Mouse (Mus musculus): ENCODE results near the gene Caap1. TPM values are rescaled to one million over a fixed set of nuclear protein-coding genes. Genes with fewer than 3 reads are reported as not detected.

The Caap1 gene
- total RNA-seq (2021): 1 to 10 TPM; 6.9 to 7.1 TPM

GRCm38 (mm10) chr4:94556265-94557054 lies at the start of gene Caap1, which contains the start of gene Gm10306:
Gene Caap1, minus strand, starts transcription at chr4:94556796.
Gene Gm10306, plus strand, starts transcription at chr4:94556546.
- DNase-seq: peak; percentile 96

GRCm38 (mm10) chr4:94605591-94605990 lies 49.0 kb upstream of the Caap1 start:
- DNase-seq: no peak

GRCm38 (mm10) chr4:94604452-94605019 lies 47.9 kb upstream of the Caap1 start:
- DNase-seq: no peak

DNA sequence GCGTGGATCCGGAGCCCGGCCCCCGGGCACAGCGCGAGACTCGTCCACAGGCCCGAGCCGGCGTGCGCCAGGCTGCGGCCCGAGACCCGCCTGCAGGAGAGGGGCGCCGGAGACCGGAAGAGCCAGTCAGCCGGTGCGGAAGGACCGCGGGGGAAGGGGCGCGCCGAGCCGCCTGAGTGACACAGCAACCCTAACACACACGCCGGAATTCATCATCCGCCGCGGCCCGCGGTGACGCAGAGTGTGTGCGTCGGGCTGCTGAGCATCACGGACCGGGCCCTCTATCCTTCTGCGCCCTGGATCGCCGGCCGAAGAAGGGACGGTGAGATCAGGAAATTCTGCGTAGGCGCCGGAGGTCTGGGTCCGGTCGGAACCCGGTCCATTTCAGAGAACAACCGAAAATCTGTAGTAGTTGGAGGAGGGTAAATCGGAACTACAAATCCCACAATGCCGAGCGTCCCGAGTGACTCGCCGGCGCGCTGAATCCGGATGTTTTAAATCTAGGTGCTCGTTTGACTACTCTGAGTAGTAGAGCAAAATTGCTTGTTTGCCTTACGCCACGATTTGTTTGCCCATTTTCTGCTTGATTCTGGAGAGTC lies 46.5 kb upstream of the Caap1 start, which contains the start of gene Plaa:
Gene Plaa, minus strand, starts transcription at position 214 of the 599 bp plus-strand sequence.
- peak; percentile 90 for DNase-seq

- DNase-seq: no peak
Measured at GRCm38 (mm10) chr4:94602496-94603030, 46.0 kb upstream of the Caap1 start.

DNA sequence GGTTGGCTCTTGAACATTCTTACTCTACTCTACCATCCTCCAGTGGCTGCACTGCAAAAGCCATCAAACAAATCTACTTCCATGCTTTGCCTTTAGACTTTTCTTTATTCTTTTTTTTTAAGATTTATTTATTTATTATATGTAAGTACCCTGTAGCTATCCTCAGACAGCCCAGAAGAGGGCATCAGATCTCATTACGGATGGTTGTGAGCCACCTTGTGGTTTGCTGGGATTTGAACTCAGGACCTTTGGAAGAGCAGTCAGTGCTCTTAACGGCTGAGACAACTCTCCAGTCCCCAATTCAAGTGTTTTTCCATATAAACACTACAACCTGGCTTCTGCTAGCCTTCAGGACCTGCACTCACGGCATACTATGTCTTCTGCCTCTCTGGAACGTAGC lies 44.8 kb upstream of the Caap1 start:
- no peak for DNase-seq

- no peak for DNase-seq
Measured at GRCm38 (mm10) chr4:94592709-94593108, 36.1 kb upstream of the Caap1 start.

DNA sequence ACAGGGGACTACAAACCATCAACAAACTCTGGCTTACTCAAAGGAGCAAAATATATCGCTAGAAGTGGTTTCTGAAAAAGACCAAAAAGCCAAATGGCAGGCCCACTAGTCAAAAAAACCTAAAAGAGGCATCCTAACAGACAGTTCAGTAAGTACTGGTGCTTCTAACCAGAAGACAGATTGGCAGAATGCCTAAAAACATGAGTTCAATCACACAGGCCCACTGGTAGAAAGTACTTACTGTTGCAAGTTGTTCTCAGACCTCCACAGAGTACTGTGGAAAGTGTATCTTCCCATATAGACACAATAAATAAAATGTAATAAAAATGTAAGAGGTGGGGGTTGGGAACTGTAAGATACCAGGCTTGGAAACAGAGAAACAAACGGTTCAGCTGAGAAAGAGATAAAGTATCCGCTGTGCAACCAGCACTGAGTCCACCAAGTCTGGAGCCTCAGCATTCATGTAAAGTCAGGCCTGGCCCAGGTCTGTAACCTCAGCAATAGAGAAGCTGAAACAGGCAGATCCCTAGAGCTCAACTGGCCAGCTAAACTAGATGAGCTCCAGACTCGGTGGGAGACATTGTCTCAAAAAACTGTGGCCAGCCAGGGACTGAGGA lies 35.3 kb upstream of the Caap1 start:
- no peak for DNase-seq

GRCm38 (mm10) chr4:94572677-94573076 lies 16.1 kb upstream of the Caap1 start:
- no peak for DNase-seq

GRCm38 (mm10) chr4:94564297-94564696 lies 7.7 kb upstream of the Caap1 start:
- no peak for DNase-seq

DNA sequence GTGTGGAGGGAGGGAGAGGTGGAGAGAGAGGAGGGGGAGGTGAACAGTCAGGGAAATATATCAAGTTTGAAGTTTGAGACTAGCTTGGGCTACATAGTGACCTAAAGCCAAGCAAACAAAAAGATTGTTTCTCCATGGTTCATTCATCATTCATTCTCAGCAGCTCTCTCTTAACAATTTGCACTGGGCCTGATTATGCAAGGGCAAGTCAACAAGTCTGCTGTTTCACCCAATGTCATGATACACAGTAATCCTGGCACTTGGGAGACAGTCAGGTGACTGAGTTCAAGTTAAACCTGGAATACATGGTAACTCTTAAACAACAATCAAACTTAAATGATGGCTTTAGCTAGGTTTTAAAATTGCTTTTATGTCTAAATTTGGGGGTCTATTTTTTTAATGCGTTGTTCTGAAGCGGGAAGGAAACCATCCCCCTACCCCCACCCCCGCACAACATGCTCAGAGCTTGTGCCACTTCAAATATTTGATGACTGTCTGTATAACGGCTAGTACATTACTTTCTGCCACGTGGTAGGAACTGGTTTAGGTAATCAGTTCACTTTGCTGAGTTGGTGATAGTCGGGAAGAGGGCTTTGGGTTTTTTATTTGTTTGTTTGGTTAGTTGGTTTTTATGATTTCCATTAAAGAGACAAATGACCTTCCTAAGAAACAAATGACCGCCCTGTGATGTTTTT lies 5.5 kb upstream of the Caap1 start:
- no peak for DNase-seq

GRCm38 (mm10) chr4:94560316-94560715 lies 3.7 kb upstream of the Caap1 start:
- DNase-seq: no peak

DNA sequence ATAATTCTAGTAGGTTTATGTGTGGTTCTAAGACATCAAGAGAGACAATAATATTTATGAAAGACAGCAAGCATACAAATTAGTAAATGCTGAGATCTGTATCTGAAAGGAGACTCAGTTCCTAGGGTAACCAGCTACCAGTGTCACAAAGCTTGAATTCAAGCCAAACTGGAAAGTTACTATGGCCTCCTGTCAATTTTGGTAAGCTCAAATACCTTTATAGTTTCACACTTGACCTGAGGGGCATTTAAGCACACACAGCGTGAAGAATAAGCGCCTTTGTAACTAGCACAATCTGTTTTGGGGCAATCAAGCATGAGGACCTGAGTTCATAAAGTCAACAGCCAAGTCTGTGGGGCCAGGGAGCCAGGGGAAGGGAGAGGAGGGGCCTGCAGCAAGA lies 2.7 kb upstream of the Caap1 start:
- DNase-seq: no peak

- DNase-seq: no peak
Measured at GRCm38 (mm10) chr4:94557145-94557544, 549 bp upstream of the Caap1 start.

GRCm38 (mm10) chr4:94554955-94555494 lies 1.6 kb downstream of the Caap1 start:
- no peak for DNase-seq

GRCm38 (mm10) chr4:94544321-94544720 lies 12.3 kb downstream of the Caap1 start:
- DNase-seq: no peak

- DNase-seq: no peak
Measured at GRCm38 (mm10) chr4:94543041-94543440, 13.6 kb downstream of the Caap1 start.

DNA sequence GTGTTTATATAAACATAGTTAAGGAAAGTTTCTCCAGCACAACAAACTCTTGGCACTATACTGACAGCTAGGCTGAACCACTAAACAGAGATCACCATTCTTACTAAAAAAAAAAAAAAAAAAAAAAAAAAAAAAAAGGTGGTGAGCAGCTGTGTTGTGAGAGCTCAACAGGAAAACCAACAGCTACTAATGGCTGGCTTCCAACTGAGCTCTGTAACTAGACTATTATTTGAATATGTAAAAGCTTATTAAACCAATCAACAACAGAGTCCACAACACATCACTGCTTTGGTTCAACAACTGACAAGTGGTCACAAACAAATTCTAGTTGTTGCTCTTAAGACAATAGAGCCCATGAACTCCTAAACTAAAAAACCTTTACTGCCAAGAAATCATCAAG lies 23.4 kb downstream of the Caap1 start:
- no peak for DNase-seq

DNA sequence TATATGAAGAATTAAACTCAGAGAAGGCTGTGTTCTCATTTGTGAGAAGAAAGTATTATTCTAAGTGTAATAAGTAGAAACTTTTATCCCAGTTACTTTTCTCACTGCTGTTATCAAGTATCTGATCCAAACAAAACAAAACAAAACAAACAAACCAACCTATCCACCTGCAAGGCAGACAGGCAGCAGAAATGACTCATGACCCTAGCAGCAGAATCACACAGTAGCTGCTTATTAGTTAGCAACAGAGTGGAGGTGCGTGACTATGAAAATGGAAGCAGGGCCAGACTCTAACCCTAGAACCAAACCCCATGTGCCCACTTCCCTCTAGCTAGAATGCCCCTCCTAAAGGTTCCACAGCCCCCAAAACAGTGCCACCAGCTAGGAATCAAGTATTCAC lies 27.1 kb downstream of the Caap1 start:
- DNase-seq: no peak

DNA sequence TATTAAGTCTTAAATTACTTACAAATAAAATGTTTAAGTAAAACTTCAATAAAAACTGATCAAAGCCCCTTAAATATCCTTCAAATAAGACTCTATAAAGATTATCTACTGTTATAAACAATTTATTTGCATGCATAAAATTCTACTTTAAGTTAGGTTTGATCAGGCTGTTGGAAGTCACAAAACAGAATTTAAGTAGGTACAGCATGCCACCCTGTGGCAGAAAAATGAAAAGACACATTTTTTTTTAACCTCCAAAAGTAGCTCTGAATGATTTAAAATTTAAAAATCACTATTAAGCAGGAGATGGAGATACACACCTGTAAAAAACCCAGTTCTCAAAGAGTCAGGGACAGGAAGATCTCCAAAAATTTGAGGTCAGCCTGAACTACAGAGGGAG lies 33.3 kb downstream of the Caap1 start:
- DNase-seq: no peak

- DNase-seq: peak; percentile 70
Measured at GRCm38 (mm10) chr4:94517631-94518030, 39.0 kb downstream of the Caap1 start.

- DNase-seq: no peak
Measured at GRCm38 (mm10) chr4:94515366-94515765, 41.2 kb downstream of the Caap1 start.

All from heart, postnatal 4 days (tissue).